Mouse (Mus musculus): ENCODE data around the gene 9130019O22Rik.
"Not testable (repeated sequence)": the region's sequence is repeated elsewhere in the genome, so short reads cannot be mapped to it uniquely, and the experiment has no call there.

The 9130019O22Rik gene

GRCm38 (mm10) chr7:127386641-127387392, at the start of gene 9130019O22Rik:
Gene 9130019O22Rik, minus strand, starts transcription at chr7:127387166.
- DNase-seq: peak; percentile 91

GRCm38 (mm10) chr7:127435206-127435605, 48.2 kb upstream of the 9130019O22Rik start:
- DNase-seq: no peak

GRCm38 (mm10) chr7:127426354-127426753, 39.4 kb upstream of the 9130019O22Rik start:
- no peak for DNase-seq

GRCm38 (mm10) chr7:127425911-127426310, 38.9 kb upstream of the 9130019O22Rik start:
- DNase-seq: no peak

GRCm38 (mm10) chr7:127425291-127425690, 38.3 kb upstream of the 9130019O22Rik start:
- DNase-seq: no peak

DNA sequence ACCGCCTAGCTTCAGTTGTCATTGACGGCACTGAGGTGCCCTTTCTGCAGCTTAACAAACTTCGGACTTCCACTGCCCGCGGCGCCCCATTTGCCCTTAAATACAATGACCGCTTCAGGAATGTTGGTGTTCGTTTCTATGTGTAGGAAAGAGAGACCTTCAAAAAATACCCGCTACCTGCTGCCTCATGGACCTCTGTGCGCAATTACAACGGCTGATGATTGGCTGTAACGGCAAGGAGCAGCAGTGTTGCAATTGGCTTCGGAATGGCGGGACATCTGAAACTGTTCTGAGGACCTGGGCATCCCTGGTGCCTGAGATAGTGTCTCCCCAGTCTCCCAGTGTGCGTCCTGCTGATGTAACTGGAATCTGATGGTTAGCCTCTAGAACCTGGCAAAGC, 35.3 kb upstream of the 9130019O22Rik start:
- no peak for DNase-seq

DNA sequence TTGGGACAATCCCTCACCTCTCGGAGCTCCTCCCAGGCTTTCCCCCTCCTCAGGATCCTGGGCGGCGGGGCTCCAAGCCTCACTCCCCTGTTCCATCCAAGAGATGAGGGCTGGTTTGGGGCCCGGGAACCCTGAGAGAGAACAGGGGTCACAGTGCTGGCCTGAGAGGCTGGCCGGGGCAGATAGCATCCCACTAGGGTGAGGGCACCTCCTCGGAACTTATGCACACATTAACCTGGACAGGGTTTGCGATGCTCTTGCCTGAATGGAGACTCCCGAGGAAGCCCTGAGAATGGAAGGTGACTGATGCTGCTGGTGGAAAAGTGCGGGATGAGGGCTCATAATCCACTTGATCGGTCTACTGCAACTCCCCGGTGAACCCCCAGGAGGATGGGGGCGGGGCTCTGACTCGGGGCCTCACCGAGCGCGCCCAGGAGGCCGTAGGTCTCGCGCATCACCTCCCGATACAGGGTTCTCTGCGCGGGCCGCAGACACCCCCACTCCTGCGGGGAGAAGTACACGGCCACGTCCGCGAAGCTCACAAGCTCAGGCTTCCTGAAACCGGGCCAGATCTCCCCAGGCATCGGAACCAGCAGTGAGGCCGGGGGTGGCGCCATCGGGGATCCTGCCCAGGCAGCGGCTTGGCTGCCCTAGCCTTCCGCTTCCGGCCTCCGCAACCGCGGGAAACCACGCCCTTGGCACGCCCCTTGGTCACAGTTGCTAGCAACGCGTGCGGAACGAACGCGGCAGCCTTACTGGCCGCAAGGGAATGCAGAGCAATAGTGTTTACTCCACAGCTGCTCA, 34.6 kb upstream of the 9130019O22Rik start, which contains the start of gene Zfp688:
Gene Zfp688, minus strand, starts transcription at position 681 of the 804 bp plus-strand sequence.
- DNase-seq: peak; percentile 87

DNA sequence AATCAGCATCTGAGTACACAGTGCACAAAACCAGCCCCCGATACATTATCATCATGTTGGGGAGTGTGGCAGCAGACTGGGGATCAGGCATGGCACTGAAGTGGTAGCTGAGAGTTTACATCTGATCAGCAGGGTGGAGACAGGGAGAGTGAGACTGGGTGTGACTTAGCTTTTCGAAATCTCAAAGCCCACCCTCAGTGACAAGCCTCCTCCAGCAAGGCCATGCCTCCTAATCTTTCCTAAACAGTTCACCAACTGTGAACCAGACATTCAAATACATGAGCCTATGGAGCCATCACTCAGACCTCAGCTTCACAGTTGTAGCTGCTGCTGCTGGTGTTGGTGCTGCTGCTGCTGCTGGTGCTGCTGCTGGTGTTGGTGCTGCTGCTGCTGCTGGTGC, 24.5 kb upstream of the 9130019O22Rik start:
- no peak for DNase-seq

DNA sequence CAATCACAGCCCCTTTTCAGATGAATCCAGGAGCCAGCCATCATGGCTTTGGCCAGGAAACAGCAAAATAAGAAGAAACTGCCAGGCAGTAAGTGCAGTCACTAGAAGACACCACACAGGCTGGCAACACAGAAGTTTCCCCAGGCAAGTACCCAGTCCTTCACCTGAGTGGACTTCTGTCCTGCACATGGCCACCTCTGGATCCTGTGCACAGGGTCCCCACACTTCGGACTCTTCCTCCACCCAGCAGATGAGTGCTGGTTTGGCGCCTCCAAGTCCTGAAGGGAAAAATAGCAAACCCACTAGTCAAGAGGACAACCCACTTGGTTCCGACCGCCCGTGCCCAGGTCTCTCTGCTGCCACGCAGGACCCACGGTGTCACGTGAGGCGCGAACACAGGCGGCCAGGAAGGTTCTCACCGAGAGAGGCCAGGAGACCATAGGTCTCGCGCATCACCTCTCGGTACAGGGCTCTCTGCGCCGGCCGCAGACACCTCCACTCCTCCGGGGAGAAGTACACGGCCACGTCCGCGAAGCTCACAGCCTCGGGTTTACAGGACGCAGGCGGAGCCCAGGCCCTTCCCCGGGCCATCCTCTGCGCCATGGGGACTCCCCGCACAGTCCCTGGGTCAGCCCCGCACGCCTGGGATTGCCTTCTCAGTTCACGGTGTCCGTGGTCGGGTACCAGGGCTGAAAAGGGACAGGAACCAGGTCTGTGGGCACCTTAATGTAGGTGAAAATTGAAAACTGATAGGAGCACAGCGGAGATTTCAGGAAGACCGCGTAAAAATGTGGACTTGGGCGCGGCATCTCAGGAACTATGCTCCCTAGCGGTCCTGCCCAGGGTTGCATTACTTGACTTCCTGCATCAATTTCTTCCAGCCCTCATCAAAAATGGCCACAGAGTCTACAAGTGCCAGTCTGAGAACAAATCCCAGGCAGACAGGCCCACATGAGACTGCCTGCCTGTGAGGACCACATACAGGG, 19.3 kb upstream of the 9130019O22Rik start, which contains the start of gene Zfp764:
Gene Zfp764, minus strand, starts transcription at position 821 of the 986 bp plus-strand sequence.
- DNase-seq: peak; percentile 88

GRCm38 (mm10) chr7:127404101-127404500, 17.1 kb upstream of the 9130019O22Rik start:
- DNase-seq: not testable (repeated sequence)

GRCm38 (mm10) chr7:127402980-127403379, 16.0 kb upstream of the 9130019O22Rik start:
- no peak for DNase-seq

- DNase-seq: no peak
Observed at GRCm38 (mm10) chr7:127400355-127400754, 13.4 kb upstream of the 9130019O22Rik start.

GRCm38 (mm10) chr7:127393944-127394333, 7.0 kb upstream of the 9130019O22Rik start:
- no peak for DNase-seq

- DNase-seq: peak; percentile 98
Observed at GRCm38 (mm10) chr7:127393157-127393943, 6.4 kb upstream of the 9130019O22Rik start, which contains the start of gene E430018J23Rik. Gene E430018J23Rik, minus strand, starts transcription at chr7:127393629.

- no peak for DNase-seq
Observed at GRCm38 (mm10) chr7:127392251-127392824, 5.4 kb upstream of the 9130019O22Rik start.

GRCm38 (mm10) chr7:127391538-127391937, 4.6 kb upstream of the 9130019O22Rik start:
- DNase-seq: no peak

DNA sequence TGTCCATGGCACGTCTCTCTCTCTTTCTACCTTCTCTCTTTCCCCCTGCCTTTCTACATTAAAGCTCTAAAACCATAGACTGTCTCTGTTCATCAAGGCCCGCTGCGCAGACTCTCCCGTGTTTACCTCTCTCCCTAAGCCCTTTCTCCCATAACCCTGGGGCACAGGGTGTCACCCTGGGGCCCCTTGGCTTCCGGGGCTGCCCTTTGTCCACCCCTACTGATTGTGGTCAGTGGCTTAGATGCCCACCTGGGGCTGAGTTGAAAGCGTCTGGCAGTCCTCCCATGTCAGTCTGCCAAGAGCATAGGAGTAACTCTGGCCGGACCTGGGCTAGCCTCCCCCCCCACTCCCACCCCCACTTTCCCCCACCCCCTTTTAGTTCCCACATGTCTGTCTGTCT, 3.3 kb upstream of the 9130019O22Rik start:
- no peak for DNase-seq

DNA sequence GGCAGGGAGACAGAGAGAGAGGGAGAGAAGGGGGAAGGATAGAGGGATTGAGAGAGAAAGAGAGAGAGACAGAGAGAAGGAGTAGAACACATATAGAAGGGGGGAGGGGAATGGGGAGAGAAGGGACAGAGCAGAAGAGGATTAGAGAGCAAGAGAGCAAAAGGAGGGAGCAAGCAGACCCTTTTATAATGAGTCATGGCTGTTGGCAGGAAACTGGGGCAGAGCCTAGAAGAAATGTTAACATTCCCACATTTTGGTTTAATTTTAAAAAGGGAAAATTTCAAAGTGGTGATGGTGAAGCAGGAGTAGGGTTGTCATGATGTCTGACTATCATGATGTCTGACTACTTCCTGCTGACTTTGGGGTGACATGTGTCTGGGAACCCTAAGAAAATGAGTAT, 1.2 kb upstream of the 9130019O22Rik start:
- not testable (repeated sequence) for DNase-seq

- peak; percentile 59 for DNase-seq
Observed at GRCm38 (mm10) chr7:127385560-127385959, 1.4 kb downstream of the 9130019O22Rik start.

- DNase-seq: no peak
Observed at GRCm38 (mm10) chr7:127378310-127378921, 8.6 kb downstream of the 9130019O22Rik start.
